Mouse (Mus musculus) brain, embryonic 14.5 days (tissue): ENCODE data around the gene Grm4. TPM values are rescaled to one million over a fixed set of nuclear protein-coding genes. Genes with fewer than 3 reads are reported as not detected.

Experiments
- DNase-seq: peaks from one replicate; pipeline ENCODE4 v3.0.0-alpha.2; 2011; ENCODE audit warnings: low read depth
- CTCF ChIP-seq: fragments of 200-500 bp; IDR thresholded peaks from 2 replicates; pipeline ENCODE4 v1.5.1; 2012; ENCODE audit warnings: inconsistent platforms, mild to moderate bottlenecking, moderate library complexity, borderline replicate concordance; ENCODE audit not compliant: insufficient read depth, insufficient read length; ENCODE audit errors: extremely low read depth
- POLR2A ChIP-seq: fragments of 200-500 bp; IDR thresholded peaks from 2 replicates; pipeline ENCODE4 v1.6.1; 2012; ENCODE audit warnings: mild to moderate bottlenecking, inconsistent platforms, borderline replicate concordance; ENCODE audit not compliant: poor library complexity, insufficient read depth, insufficient read length, severe bottlenecking; ENCODE audit errors: extremely low read depth
- polyA plus RNA-seq: library from polyadenylated mRNA; depleted of rRNA; stranded (reverse); fragments of >200 nt; gene quantifications from 2 replicates; pipeline ENCODE4 v1.2.3, GENCODE M21; 2012

Grm4 gene
- polyA plus RNA-seq, 1 experiment, result 28.0 TPM

DNA sequence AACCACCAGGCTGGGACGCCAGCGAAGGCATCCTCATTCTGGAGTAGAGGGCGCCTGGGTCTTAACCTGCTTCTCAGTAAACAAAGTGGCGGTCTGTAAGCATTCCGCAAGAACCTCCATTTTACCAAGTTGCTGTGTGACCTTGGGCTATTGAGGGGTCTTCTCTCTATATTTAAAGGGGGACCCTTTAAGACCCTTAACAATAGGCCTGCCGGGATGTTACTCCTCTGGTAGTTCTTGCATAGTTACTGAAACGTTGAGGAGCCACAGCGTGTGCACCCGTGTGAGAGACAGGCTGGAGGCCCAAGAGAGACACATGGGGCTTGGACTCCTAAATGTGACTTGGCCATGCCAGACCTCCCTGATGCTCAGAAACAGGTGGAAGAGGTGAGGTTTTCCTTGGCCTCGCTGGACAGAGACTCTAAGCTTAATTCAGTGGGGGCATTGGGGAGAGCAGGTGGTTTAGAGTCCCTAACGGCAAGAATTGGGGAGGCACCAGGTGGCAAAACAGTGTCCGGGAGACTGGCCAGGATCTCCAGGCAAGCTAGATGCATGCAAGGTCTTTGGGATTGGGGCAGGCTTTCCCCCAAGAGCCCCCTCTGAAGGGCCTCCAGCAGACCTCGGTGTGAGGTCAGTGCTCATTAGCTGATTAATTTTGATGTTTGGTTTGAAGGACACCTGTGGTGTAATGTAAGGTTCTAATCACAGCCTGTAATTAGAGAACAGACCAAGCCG lies 36.9 kb upstream of the Grm4 start:
- TF ChIP-seq POLR2A (no peak), CTCF (no peak)
- DNase-seq, result peak; percentile 84

DNA sequence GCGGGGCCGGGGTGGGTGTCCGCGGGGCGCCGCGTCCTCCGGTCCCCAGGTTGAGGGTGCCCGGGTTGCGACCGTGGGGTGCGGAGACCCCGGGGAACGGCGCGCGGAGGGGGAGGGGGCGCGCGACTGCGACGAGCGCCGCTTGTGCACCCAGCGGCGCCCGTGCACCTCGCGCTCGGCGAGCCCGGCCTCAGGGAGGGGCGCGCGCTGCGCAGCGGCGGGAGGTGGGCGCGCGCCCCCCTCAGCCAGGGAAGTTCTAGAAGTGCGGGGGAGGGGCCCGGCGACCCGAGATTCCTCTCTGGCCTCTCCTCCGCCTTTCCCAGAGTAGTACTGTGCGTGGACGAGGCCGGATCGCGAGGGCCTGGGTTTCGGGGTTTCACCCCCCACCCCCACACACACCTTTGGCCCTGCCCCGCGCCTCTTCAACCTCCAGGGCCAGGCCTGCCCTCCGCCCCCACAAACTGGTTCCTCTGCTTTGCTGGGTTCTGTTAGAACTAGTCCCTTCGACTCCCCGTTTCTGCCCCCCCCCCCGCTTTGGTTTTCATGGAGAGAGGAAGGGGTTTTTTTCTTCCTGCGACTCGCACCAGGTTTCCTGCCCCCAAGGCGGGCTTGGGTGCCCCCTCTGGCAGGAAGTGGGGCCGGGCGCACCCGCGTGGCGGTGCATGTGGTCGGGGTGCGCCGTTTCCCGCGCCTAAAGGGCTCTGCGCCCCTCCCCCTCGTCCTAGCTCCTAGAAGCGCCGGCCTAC lies 36.2 kb upstream of the Grm4 start:
- DNase-seq, result peak; percentile 70
- TF ChIP-seq CTCF, result peak; percentile 19; the same call in 1 of the 2 replicates
- 0 out of 2 replicates have a peak, but pooled peaks have one; percentile 11 for TF ChIP-seq POLR2A

DNA sequence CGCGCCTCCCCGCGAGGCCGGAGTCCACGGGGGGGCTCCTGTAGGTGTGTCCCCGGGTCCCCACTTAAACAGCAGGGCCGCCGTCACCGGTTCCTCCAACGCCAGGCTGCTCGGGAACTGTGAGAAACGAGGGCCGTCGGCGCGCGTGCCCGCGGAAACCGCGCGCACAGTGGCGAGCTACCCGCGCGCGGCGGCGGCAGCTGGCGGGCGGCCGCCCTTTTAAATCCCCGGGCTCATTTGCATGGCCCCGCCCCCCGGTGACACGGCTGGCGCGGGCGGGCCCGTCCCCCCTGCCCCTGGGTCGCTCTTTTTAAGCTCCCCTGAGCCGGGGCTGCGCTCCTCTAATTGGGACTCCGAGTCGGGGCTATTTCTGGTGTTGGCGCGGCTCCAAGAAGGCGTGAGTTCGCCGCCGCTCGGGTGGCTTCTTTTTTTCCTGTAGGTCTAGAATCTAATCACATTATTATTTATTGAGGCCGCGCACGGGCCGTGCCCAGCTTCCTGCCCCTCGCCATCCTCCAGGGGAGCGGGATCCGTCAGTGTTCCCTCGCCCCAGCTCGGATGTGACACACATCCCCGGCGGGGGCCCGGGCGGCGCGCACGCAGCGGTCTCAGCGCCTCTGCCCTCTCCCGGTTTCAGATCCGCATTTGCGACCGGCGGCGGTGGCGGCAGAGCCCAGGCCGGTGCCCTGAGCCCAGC lies 35.3 kb upstream of the Grm4 start, which contains the start of gene Hmga1:
TSS of gene Hmga1 (plus strand) at position 183 of the 697 bp plus-strand sequence.
- TF ChIP-seq POLR2A, result peak; percentile 92
- no peak for TF ChIP-seq CTCF
- DNase-seq, result peak; percentile 96

DNA sequence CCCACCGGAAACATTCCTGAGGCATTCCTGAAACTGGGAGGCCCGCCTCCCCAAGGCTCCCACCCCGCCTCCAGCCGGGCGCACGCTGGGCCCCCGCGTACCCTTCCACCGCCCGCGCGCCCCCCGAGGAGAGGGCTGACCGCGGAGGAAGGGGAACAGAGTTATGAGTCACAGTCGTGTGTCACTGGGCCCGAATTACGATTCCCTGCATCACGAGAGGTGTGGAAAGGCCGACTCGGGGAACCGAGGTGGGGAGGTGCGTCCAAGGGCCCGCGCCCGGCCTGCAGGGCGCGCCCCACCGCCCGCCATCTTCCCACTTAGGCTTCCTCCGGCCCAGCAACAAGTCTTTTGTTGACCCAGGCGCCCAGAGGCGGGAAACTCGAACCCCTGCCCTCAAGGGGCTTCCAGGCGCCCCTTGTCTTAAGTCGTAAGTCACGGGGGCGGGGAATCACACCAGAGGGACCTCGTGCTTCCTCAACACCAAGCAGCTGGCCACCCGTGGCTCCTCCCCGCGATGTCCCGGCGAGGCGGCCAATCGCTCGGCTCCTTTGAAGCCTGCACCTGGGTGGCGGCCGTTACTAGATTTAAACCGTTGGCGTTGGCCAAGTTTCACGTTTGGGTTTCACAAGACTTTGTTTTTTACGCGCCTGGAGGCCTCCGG lies 34.4 kb upstream of the Grm4 start:
- peak; percentile 78 for DNase-seq
- TF ChIP-seq POLR2A, result no peak
- TF ChIP-seq CTCF, result no peak

DNA sequence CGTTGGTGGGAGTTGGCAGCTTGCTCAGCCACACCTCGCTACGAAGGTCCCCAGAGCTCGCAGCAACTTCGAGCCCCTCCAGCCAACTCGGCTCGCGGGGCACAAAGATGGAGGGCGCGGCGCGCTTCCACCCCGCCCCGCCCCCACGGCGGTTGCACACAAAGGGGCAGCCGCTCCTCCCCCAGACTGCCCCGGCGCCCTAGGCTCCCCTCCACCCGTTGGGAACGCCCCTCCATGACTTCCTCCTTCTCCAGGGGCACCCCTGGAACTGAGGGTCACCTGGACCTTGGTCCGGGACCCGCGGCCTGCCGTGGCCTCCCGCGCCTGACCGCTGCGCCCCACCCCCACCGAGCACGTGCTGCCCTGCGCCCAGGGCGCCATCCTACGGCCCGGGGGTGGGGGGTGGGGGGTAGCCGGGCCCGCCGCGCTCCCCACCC lies 33.9 kb upstream of the Grm4 start:
- DNase-seq, result peak; percentile 65

DNA sequence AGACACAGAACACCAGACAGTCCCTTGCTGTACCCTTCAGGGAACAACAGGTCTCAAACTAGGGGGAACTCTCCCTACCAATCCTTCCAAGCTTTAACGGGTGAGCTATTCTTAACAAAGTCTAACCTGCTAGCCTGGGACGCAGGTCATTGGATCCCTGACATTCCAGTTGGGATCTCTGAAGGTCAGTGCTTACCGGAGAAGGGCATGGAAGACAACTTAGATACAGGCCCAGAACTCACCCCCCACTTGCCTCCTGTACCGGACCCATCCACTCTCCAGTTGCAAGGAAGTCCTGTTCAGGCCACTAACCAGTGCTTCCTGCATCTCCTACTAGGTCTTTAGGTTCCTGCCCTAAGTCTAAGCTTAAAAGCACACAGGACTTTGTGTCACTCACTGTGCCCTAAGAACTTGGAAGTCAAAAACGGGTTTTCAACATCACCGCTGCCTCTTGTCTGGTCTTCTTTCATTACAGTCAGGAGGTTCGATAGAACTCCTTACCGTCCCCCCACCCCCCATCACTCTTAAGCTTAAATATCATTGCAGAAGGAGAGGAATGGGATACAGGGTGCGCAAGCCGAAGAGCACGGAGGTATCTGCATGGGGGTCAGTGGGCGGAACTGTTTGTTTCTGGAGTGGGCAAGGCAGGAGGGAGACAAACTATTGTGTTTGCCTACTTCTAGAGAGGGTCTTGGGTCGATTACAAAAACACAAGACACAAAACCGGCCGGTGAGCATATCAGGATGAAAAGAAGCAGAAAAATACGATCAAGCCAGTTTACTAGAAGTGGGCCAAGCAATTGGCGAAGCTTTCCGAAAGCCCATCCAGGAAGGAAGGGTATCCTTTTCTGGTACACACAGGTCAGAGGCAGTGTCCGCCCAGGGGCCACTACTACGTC lies 33.1 kb upstream of the Grm4 start:
- TF ChIP-seq POLR2A (no peak), CTCF (no peak)

More for the DNA sequence above, 33.9 kb upstream of the Grm4 start:
- TF ChIP-seq CTCF (no peak), POLR2A (no peak)

DNA sequence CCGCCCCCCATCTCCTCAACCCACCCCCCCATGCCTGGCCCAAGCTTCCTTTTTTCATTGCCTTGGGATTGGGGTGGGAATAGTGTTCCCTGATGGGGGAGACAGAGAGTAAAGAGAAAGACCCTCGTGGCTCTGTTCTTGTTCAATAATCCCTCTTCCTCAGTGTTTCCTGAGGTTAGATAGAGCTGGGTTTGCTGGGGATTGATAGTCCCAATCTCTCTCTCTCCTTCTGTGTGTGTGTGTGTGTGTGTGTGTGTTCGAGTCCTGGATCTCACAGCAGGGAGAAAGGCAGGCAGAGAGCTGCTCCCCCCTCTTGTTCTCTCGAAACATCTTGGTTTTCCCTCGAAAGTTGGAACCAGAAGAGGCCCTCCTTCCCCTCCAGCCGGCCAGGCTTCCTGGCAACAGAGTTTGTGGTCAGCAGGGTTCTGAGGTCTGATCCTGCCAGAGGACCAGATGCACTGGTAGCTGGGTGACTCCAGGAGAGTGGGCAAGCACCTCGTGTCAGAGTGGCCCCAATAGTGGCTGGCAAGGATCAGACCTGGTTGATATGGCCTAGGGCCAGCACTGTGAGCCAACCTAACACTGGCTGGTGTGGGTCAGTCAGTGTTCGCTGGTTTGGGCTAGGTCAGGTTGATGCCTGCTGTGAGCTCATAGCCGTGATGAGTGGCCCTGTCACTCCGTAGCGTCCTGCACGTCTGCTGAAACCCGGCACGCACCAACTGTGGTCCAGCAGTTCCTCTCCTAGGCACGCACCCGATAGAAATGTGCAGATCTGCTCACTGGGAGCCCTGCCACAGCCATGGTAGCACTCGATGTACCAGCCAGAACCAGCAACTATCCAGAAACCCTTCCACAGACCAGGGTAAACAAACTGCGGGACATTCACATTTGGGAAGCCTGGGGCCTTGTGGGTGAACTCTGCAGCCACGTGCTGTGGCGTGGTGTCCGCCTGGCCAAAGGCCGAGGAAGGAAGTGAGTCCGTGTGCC lies 31.3 kb upstream of the Grm4 start:
- TF ChIP-seq CTCF (no peak), POLR2A (no peak)
- no peak for DNase-seq

More for the DNA sequence above, 33.1 kb upstream of the Grm4 start:
- DNase-seq, result no peak

DNA sequence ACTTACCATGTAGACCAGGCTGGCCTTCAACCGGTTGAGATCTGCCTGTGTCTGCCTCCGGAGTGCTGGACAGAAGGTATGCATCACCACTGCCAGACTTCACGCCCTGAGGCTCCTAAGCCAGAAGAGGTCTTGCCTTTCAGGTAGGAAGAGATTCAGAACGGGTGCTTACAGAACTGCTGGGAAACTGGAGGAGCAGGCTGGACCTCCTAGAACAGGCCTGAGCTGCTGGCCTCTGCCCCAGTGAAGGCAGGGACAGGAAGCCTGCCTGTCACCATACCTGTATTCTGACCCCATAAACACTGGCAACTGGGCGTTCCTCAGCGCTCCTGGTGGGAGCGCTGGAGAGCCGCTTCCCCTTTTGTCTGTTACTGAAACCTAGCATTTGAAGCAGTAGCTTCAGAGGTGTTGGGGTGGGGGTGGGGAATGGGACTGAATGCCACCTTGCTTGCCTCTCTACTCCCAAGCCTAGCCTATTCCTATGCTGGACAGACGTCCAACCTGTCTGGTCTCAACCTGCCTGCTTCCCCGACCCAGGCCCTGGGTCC lies 30.3 kb upstream of the Grm4 start:
- no peak for TF ChIP-seq POLR2A
- no peak for TF ChIP-seq CTCF
- DNase-seq, result no peak

DNA sequence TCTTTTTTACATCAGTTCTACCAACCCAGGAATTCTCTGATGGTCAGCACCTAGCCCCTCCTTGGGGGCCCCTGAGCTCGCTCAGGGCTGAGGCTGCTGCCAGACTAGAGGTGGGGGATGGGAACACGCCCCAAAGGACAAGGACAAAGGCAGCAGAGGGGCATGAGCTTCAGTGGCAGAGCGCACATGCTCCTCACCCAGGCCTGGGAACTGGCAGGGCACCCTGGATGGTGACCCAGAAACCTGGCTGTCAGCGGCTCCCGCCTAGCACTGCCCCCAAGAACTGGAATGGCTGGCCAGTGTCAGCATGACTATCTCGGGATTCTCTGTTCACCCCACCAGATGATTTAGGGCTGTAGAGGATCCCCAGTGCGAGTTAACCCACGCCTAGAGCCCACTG lies 28.0 kb upstream of the Grm4 start:
- peak; percentile 64 for DNase-seq
- TF ChIP-seq CTCF, result no peak

DNA sequence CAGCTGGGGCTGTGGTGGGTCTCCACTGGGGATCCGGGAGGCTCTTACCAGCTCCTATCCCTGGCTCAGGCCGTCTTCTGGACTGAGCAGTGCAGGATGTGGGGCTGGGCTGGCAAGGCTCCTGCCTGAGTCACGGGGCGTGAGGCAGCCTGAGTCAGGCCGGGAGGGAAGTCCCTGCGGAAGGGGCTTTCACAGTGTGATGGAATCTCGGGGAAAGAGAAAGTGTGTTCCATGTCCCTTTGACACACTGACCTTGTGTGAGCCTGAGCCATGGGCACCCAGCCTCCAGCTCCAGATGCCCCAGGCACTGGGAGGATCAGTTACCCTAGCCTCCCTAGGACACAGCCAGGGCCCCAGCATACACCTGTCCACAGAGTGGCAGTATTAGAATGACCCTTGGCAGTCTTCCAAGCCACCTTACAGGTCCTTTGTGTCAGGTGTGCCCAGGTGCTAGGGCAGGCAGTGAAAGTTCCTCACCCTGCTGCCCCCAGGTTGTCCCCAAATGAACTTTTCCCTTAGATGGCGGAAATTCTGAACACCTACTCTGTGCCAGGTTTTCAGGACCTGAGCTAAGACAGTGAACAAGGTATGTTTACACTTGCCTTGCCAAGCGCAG lies 26.2 kb upstream of the Grm4 start:
- TF ChIP-seq POLR2A (no peak), CTCF (no peak)
- no peak for DNase-seq
